Mouse (Mus musculus): Measurements from ENCODE around the gene Mettl23. TPM values are rescaled to one million over a fixed set of nuclear protein-coding genes. Genes with fewer than 3 reads are reported as not detected.
"Not testable (repeated sequence)": the region's sequence is repeated elsewhere in the genome, so short reads cannot be mapped to it uniquely, and the experiment has no call there.

The Mettl23 gene
- polyA plus RNA-seq, 1 experiment = 80.7 TPM

- Histone ChIP-seq H3K27ac (replicated peaks; ENCODE audit: low read depth, low read length) (no peak overlapping the region), H3K4me1 (ENCODE audit: control insufficient read depth, insufficient read depth, insufficient read length, low read length) (peaks cover 2% of the 10 kb centered on the region; the same call in 1 of the 2 replicates), H3K4me3 (ENCODE audit: insufficient read depth, low read depth, low read length) (no peak overlapping the region)
These were observed 26.6 kb downstream of the Mettl23 start for GRCm38 (mm10) chr11:116869641-116870040.

GRCm38 (mm10) chr11:116871538-116871937 lies 28.5 kb downstream of the Mettl23 start:
- H3K4me1 ChIP-seq (ENCODE audit: control insufficient read depth, insufficient read depth, insufficient read length, low read length) = no peaks in the 10 kb centered on the region
- no peak overlapping the region for H3K4me3 ChIP-seq (ENCODE audit: insufficient read depth, low read depth, low read length)
- no peak overlapping the region for H3K27ac ChIP-seq (replicated peaks; ENCODE audit: low read depth, low read length)

- Histone ChIP-seq H3K27ac (replicated peaks; ENCODE audit: low read depth, low read length) (no peak overlapping the region), H3K4me3 (ENCODE audit: insufficient read depth, low read depth, low read length) (no peak overlapping the region), H3K4me1 (ENCODE audit: control insufficient read depth, insufficient read depth, insufficient read length, low read length) (no peaks in the 10 kb centered on the region)
These were observed 30.9 kb downstream of the Mettl23 start for GRCm38 (mm10) chr11:116873987-116874386.

- Histone ChIP-seq H3K27ac (replicated peaks; ENCODE audit: low read depth, low read length) (no peak overlapping the region), H3K4me3 (ENCODE audit: insufficient read depth, low read depth, low read length) (no peak overlapping the region), H3K4me1 (ENCODE audit: control insufficient read depth, insufficient read depth, insufficient read length, low read length) (no peaks in the 10 kb centered on the region)
These were observed 35.4 kb downstream of the Mettl23 start for GRCm38 (mm10) chr11:116878454-116878853.

GRCm38 (mm10) chr11:116880839-116881238 lies 37.8 kb downstream of the Mettl23 start:
- no peak overlapping the region for H3K27ac ChIP-seq (replicated peaks; ENCODE audit: low read depth, low read length)
- H3K4me1 ChIP-seq (ENCODE audit: control insufficient read depth, insufficient read depth, insufficient read length, low read length) = no peaks in the 10 kb centered on the region
- H3K4me3 ChIP-seq (ENCODE audit: insufficient read depth, low read depth, low read length) = no peak overlapping the region

GRCm38 (mm10) chr11:116881440-116881839 lies 38.4 kb downstream of the Mettl23 start:
- Histone ChIP-seq H3K4me1 (ENCODE audit: control insufficient read depth, insufficient read depth, insufficient read length, low read length) (no peaks in the 10 kb centered on the region), H3K4me3 (ENCODE audit: insufficient read depth, low read depth, low read length) (no peak overlapping the region), H3K27ac (replicated peaks; ENCODE audit: low read depth, low read length) (no peak overlapping the region)

GRCm38 (mm10) chr11:116882446-116882845 lies 39.4 kb downstream of the Mettl23 start:
- no peak overlapping the region for H3K27ac ChIP-seq (replicated peaks; ENCODE audit: low read depth, low read length)
- H3K4me3 ChIP-seq (ENCODE audit: insufficient read depth, low read depth, low read length) = no peak overlapping the region
- no peaks in the 10 kb centered on the region for H3K4me1 ChIP-seq (ENCODE audit: control insufficient read depth, insufficient read depth, insufficient read length, low read length)

- Histone ChIP-seq H3K4me3 (ENCODE audit: insufficient read depth, low read depth, low read length) (no peak overlapping the region), H3K27ac (replicated peaks; ENCODE audit: low read depth, low read length) (no peak overlapping the region), H3K4me1 (ENCODE audit: control insufficient read depth, insufficient read depth, insufficient read length, low read length) (no peaks in the 10 kb centered on the region)
These were observed 41.0 kb downstream of the Mettl23 start for GRCm38 (mm10) chr11:116884061-116884460.

GRCm38 (mm10) chr11:116885275-116886151 lies 42.4 kb downstream of the Mettl23 start:
- no peak overlapping the region for H3K27ac ChIP-seq (replicated peaks; ENCODE audit: low read depth, low read length)
- no peaks in the 10 kb centered on the region for H3K4me1 ChIP-seq (ENCODE audit: control insufficient read depth, insufficient read depth, insufficient read length, low read length)
- H3K4me3 ChIP-seq (ENCODE audit: insufficient read depth, low read depth, low read length) = peak overlapping the region; percentile 32

GRCm38 (mm10) chr11:116887136-116887535 lies 44.1 kb downstream of the Mettl23 start:
- H3K27ac ChIP-seq (replicated peaks; ENCODE audit: low read depth, low read length) = no peak overlapping the region
- H3K4me1 ChIP-seq (ENCODE audit: control insufficient read depth, insufficient read depth, insufficient read length, low read length) = no peaks in the 10 kb centered on the region
- H3K4me3 ChIP-seq (ENCODE audit: insufficient read depth, low read depth, low read length) = no peak overlapping the region

GRCm38 (mm10) chr11:116893532-116894442 lies 50.7 kb downstream of the Mettl23 start:
- Histone ChIP-seq H3K27ac (replicated peaks; ENCODE audit: low read depth, low read length) (no peak overlapping the region), H3K4me1 (ENCODE audit: control insufficient read depth, insufficient read depth, insufficient read length, low read length) (no peaks in the 10 kb centered on the region), H3K4me3 (ENCODE audit: insufficient read depth, low read depth, low read length) (no peak overlapping the region)

- Histone ChIP-seq H3K4me1 (ENCODE audit: control insufficient read depth, insufficient read depth, insufficient read length, low read length) (no peaks in the 10 kb centered on the region), H3K4me3 (ENCODE audit: insufficient read depth, low read depth, low read length) (no peak overlapping the region), H3K27ac (replicated peaks; ENCODE audit: low read depth, low read length) (no peak overlapping the region)
These were observed 52.3 kb downstream of the Mettl23 start for GRCm38 (mm10) chr11:116895402-116895801.

GRCm38 (mm10) chr11:116899247-116899646 lies 56.2 kb downstream of the Mettl23 start:
- H3K4me1 ChIP-seq (ENCODE audit: control insufficient read depth, insufficient read depth, insufficient read length, low read length) = no peaks in the 10 kb centered on the region
- H3K4me3 ChIP-seq (ENCODE audit: insufficient read depth, low read depth, low read length) = no peak overlapping the region
- no peak overlapping the region for H3K27ac ChIP-seq (replicated peaks; ENCODE audit: low read depth, low read length)

- not testable (repeated sequence) for H3K4me3 ChIP-seq (ENCODE audit: insufficient read depth, low read depth, low read length); H3K4me1 ChIP-seq (ENCODE audit: control insufficient read depth, insufficient read depth, insufficient read length, low read length); H3K27ac ChIP-seq (replicated peaks; ENCODE audit: low read depth, low read length)
These were observed 59.5 kb downstream of the Mettl23 start for GRCm38 (mm10) chr11:116902588-116902987.
